Mouse (Mus musculus) embryonic facial prominence, embryonic 10.5 days (tissue): ENCODE data around the gene Slc1a2. TPM values are rescaled to one million over a fixed set of nuclear protein-coding genes. Genes with fewer than 3 reads are reported as not detected.

ENCODE experiments used
- DNase-seq: peaks from one replicate; pipeline ENCODE4 v3.0.0-alpha.2; 2017; ENCODE audit warnings: low spot score
- H3K27ac ChIP-seq: fragments of 300-500 bp; sonication (generic); replicated peaks from 2 replicates; pipeline ENCODE4 v1.5.1; 2016; ENCODE audit warnings: mild to moderate bottlenecking
- H3K27me3 ChIP-seq: fragments of 300-500 bp; sonication (generic); replicated peaks from 2 replicates; pipeline ENCODE4 v1.6.1; 2016; ENCODE audit warnings: low read depth, mild to moderate bottlenecking; ENCODE audit not compliant: poor library complexity, severe bottlenecking
- H3K36me3 ChIP-seq: fragments of 300-500 bp; sonication (generic); replicated peaks from 2 replicates; pipeline ENCODE4 v1.6.1; 2016; ENCODE audit warnings: mild to moderate bottlenecking, moderate library complexity
- H3K4me1 ChIP-seq: fragments of 300-500 bp; sonication (generic); 2 replicates; pipeline ENCODE4 v1.6.1; 2016
- H3K4me3 ChIP-seq: fragments of 300-500 bp; sonication (generic); 2 replicates; pipeline ENCODE4 v1.5.1; 2016; ENCODE audit warnings: mild to moderate bottlenecking, moderate library complexity
- H3K9me3 ChIP-seq: fragments of 300-500 bp; sonication (generic); 2 replicates; pipeline ENCODE4 v1.6.1; 2016; ENCODE audit warnings: mild to moderate bottlenecking
- WGBS: fragments of 180-500 bp; shearing (Covaris S2); methylation state at CpG from one replicate; pipeline ENCODE4 v1.1.7; 2016; 5-methylcytosine and 5-hydroxymethylcytosine counted together
- polyA plus RNA-seq: library from polyadenylated mRNA; unstranded; fragments of >200 nt; fragmentation: Nextera tagmentation; extraction: Ambion mirVana; gene quantifications from 2 replicates; pipeline ENCODE4 v1.2.1, GENCODE M21; 2016

Gene Slc1a2
- polyA plus RNA-seq, 1 experiment from 2014 or later = 1.0 TPM

GRCm38 (mm10) chr2:102757241-102757860 lies 98.9 kb downstream of the Slc1a2 start:
- 85% methylated on average over 5 of the region's 5 CpGs for WGBS
- H3K4me3 ChIP-seq = no peak overlapping the region
- H3K27ac ChIP-seq = no peak overlapping the region
- no peaks in the 10 kb centered on the region for H3K9me3 ChIP-seq
- H3K27me3 ChIP-seq = no peaks in the 10 kb centered on the region
- DNase-seq = no peak
- no peaks in the 10 kb centered on the region for H3K4me1 ChIP-seq
- no peaks in the 10 kb centered on the region for H3K36me3 ChIP-seq

DNA sequence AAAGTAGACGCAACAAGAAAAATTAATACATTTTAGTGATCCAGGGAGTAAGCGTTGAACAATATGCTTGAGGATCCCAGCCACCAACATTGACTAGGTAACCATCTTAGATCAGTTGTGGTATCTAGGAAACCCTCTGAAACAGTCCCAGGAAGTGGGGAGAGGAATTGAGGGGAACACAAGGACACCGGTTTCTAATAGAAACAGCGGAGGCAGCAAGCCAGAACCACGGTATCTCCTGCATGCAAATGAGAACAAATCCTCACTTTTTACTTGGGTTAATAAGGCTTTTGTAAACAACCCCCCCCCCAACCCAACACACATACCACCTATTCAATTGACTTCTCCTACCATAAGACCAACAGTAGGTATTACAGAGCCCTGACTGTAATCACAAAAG lies 101.0 kb downstream of the Slc1a2 start:
- no peaks in the 10 kb centered on the region for H3K9me3 ChIP-seq
- no peaks in the 10 kb centered on the region for H3K27me3 ChIP-seq
- no peak for DNase-seq
- H3K4me3 ChIP-seq = no peak overlapping the region
- H3K27ac ChIP-seq = no peak overlapping the region
- H3K36me3 ChIP-seq = no peaks in the 10 kb centered on the region
- WGBS = 95% methylated on average over 5 of the region's 5 CpGs
- no peaks in the 10 kb centered on the region for H3K4me1 ChIP-seq

- Histone ChIP-seq H3K4me1 (no peaks in the 10 kb centered on the region), H3K27ac (no peak overlapping the region), H3K27me3 (no peaks in the 10 kb centered on the region), H3K4me3 (no peak overlapping the region), H3K36me3 (no peaks in the 10 kb centered on the region), H3K9me3 (no peaks in the 10 kb centered on the region)
- DNase-seq = no peak
- WGBS = 81% methylated on average over 5 of the region's 5 CpGs
Measured at GRCm38 (mm10) chr2:102760284-102761072, 102.0 kb downstream of the Slc1a2 start.

GRCm38 (mm10) chr2:102763176-102763575 lies 104.7 kb downstream of the Slc1a2 start:
- Histone ChIP-seq H3K27ac (no peak overlapping the region), H3K36me3 (no peaks in the 10 kb centered on the region), H3K27me3 (no peaks in the 10 kb centered on the region), H3K4me3 (no peak overlapping the region), H3K9me3 (no peaks in the 10 kb centered on the region), H3K4me1 (no peaks in the 10 kb centered on the region)
- DNase-seq = no peak
- WGBS = 87% methylated on average over 3 of the region's 3 CpGs

GRCm38 (mm10) chr2:102763991-102764390 lies 105.5 kb downstream of the Slc1a2 start:
- Histone ChIP-seq H3K36me3 (no peaks in the 10 kb centered on the region), H3K27ac (no peak overlapping the region), H3K4me3 (no peak overlapping the region), H3K4me1 (no peaks in the 10 kb centered on the region), H3K9me3 (no peaks in the 10 kb centered on the region), H3K27me3 (no peaks in the 10 kb centered on the region)
- no peak for DNase-seq
- WGBS = 91% methylated on average over 2 of the region's 2 CpGs

GRCm38 (mm10) chr2:102764602-102765374 lies 106.3 kb downstream of the Slc1a2 start:
- Histone ChIP-seq H3K27ac (no peak overlapping the region), H3K36me3 (no peaks in the 10 kb centered on the region), H3K4me3 (no peak overlapping the region), H3K27me3 (no peaks in the 10 kb centered on the region), H3K9me3 (no peaks in the 10 kb centered on the region), H3K4me1 (no peaks in the 10 kb centered on the region)
- 86% methylated on average over 8 of the region's 8 CpGs for WGBS
- DNase-seq = no peak

DNA sequence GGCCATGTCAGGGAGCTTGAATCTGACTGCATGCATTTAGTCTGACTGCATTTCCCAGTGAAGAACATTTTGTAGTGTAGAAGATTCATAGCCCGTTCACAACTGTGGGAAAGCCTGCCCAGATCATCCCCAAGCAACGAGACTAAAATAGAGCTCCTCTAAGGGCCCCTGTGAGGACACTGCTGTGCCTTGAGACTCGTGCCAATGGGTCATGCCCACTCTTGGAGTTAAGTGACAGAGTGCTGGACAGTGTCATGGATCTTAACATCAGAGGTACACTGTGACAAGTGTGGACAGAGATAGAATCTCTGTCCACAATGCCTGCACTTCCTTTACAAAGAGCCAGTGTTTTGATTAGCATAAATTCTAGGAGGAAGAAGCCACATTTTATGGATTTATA lies 109.8 kb downstream of the Slc1a2 start:
- Histone ChIP-seq H3K27ac (no peak overlapping the region), H3K9me3 (no peaks in the 10 kb centered on the region), H3K27me3 (no peaks in the 10 kb centered on the region), H3K36me3 (no peaks in the 10 kb centered on the region), H3K4me1 (no peaks in the 10 kb centered on the region), H3K4me3 (no peak overlapping the region)
- DNase-seq = no peak
- WGBS = 81% methylated on average over 3 of the region's 3 CpGs

DNA sequence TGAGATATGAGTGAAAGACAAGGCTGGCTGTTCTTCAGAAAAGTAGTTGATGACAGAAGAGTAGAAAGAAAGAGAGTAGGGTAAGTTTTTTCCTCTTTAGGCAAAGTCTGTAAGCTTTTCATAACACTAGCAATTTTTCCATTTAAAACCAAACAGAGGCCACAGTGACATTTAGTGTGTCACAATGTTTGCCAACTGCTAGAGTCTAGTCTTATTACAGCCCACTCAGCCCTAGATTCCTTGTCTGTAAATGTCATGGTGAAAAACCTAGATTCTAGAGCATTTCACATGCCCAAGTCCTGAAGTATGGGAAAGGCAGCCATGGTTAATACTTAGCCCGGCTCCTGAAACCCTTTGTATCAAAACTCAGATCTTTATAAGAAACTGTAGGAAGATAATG lies 112.8 kb downstream of the Slc1a2 start:
- Histone ChIP-seq H3K27ac (no peak overlapping the region), H3K9me3 (no peaks in the 10 kb centered on the region), H3K27me3 (no peaks in the 10 kb centered on the region), H3K4me1 (no peaks in the 10 kb centered on the region), H3K4me3 (no peak overlapping the region), H3K36me3 (no peaks in the 10 kb centered on the region)
- DNase-seq = no peak
- WGBS = 92% methylated on average over 1 of the region's 1 CpGs

- no peak for DNase-seq
- Histone ChIP-seq H3K27ac (no peak overlapping the region), H3K4me3 (no peak overlapping the region), H3K9me3 (no peaks in the 10 kb centered on the region), H3K36me3 (no peaks in the 10 kb centered on the region), H3K4me1 (no peaks in the 10 kb centered on the region), H3K27me3 (no peaks in the 10 kb centered on the region)
- WGBS = 92% methylated on average over 5 of the region's 5 CpGs
Measured at GRCm38 (mm10) chr2:102772276-102772675, 113.8 kb downstream of the Slc1a2 start.

DNA sequence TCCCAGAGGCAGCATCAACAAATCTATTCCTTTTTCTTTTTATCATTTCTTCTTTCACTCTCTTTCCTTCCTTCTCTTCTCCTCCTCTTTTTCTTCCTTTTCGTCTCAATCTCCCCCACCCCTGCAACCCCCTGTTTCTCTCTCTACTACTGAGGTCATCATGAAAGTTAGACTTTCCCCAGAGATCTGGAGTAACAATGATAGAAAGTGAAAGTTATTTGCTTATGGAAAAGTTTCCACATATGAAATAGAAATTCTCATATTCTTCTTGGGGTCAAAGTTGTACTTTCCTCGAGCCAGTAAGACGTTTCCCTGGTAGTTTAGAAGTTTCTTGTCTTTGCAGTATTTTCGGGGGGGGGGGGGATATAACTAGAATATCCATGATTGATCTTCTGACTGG lies 116.2 kb downstream of the Slc1a2 start:
- WGBS = 84% methylated on average over 4 of the region's 4 CpGs
- no peak for DNase-seq
- no peaks in the 10 kb centered on the region for H3K27me3 ChIP-seq

GRCm38 (mm10) chr2:102775561-102775960 lies 117.1 kb downstream of the Slc1a2 start:
- Histone ChIP-seq H3K27ac (no peak overlapping the region), H3K27me3 (no peaks in the 10 kb centered on the region), H3K9me3 (no peaks in the 10 kb centered on the region), H3K36me3 (no peaks in the 10 kb centered on the region), H3K4me1 (no peaks in the 10 kb centered on the region), H3K4me3 (no peak overlapping the region)
- 54% methylated on average over 1 of the region's 1 CpGs for WGBS
- no peak for DNase-seq

More for the DNA sequence above, 116.2 kb downstream of the Slc1a2 start:
- H3K27ac ChIP-seq = no peak overlapping the region
- H3K36me3 ChIP-seq = no peaks in the 10 kb centered on the region
- no peak overlapping the region for H3K4me3 ChIP-seq
- no peaks in the 10 kb centered on the region for H3K4me1 ChIP-seq
- no peaks in the 10 kb centered on the region for H3K9me3 ChIP-seq

DNA sequence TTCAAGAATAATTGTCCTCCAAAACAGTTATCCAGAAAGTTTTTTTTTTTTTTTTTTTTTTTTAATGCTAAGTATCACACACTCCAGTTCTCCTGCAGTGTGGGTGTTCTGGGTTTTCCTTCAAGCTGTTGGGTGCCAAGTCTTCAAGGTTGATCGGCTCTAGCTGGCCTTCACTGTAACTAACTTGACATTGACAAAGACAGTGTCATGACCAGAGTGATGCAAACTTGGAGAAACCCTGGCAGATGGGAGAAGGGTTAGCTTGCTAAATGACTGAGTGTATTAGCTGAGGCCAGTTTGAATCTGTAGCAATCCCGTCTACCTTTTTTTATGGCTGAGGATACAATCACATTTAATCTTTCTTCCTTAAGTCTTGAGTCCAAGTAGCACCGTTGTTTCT lies 119.7 kb downstream of the Slc1a2 start:
- Histone ChIP-seq H3K27me3 (no peaks in the 10 kb centered on the region), H3K9me3 (no peaks in the 10 kb centered on the region), H3K4me3 (no peak overlapping the region), H3K27ac (no peak overlapping the region), H3K36me3 (no peaks in the 10 kb centered on the region), H3K4me1 (no peaks in the 10 kb centered on the region)
- no peak for DNase-seq
- WGBS = 84% methylated on average over 3 of the region's 3 CpGs

GRCm38 (mm10) chr2:102782751-102783150 lies 124.3 kb downstream of the Slc1a2 start:
- DNase-seq = no peak
- 86% methylated on average over 7 of the region's 7 CpGs for WGBS
- H3K27me3 ChIP-seq = no peaks in the 10 kb centered on the region
- H3K4me1 ChIP-seq = no peaks in the 10 kb centered on the region
- H3K27ac ChIP-seq = no peak overlapping the region
- H3K9me3 ChIP-seq = no peaks in the 10 kb centered on the region
- H3K36me3 ChIP-seq = no peaks in the 10 kb centered on the region
- no peak overlapping the region for H3K4me3 ChIP-seq
